Comparison of ENCODE assay signal across 8 mouse cellular contexts in the genomic region with DNA sequence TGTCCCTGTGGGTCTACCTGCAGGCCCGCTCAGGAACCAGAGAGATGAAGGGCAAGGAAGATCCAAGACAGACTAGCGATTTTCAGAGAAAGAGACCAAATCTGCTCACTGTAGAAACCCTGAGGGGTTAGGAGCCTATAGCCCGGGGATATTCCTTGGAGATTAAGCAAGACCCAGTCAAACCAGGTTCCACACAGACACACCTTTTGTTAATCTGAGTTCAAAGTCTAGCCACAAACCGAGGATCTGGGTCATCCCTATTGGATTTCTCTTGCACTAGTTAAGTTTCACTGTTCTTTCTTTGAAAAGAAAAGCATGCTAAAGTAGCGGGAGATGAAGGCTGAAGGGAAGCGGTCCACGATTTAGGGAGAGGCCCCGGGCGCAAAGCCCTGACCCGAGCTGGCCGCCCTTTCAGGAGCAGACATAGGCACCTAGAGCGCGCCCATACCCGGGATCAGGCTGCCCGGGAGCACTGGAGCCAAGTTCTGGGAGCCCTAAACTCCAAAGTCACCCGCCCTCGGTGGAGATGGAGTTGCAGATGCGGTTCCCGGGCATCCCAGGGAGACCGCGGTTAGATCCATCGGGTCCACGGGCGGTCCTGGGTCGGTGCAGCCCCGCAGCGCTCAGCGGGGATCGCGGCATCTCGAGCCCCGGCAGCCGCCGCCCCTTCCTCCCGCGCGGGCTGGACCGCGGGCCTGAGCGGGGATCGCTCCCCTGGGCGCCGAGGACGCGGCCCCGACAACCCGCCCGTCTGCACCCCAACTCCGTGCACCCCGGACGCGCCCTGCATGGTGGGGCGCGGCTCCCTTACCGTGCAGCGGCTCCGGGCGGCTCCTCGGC. TPM values are rescaled to one million over a fixed set of nuclear protein-coding genes. Genes with fewer than 3 reads are reported as not detected.
A peak's percentile ranks its signal among the peaks of the same experiment; 100 is the strongest.
DNase-seq lines count a peak whose midpoint lies in the region; ATAC-seq and TF ChIP-seq lines count a peak whose summit lies in the region.

No protein-coding gene starts in this region.

- peak overlapping the region; percentile 84 for H3K9ac ChIP-seq in midbrain, embryonic 13.5 days (replicated peaks)

- H3K27me3 ChIP-seq in heart, embryonic 10.5 days (ENCODE audit: insufficient read depth, poor library complexity, severe bottlenecking): no peaks in the 10 kb centered on the region
- peaks cover 3% of the 10 kb centered on the region for H3K27me3 ChIP-seq in midbrain, embryonic 13.5 days

- peak; percentile 12 for DNase-seq in right cerebral cortex, postnatal 4 days
- DNase-seq in right cerebral cortex, postnatal 36 days (ENCODE audit: low spot score in 2 of 2): no peak
- no peak for DNase-seq in heart, embryonic 10.5 days (ENCODE audit: low spot score)
- DNase-seq in kidney, postnatal 4 days: peak; percentile 60 to 70
- DNase-seq in layer of hippocampus, adult 9-11 months: no peak
- no peak for DNase-seq in cerebellum, adult 11 months

- H3K9me3 ChIP-seq in heart, embryonic 10.5 days: no peaks in the 10 kb centered on the region
- no peaks in the 10 kb centered on the region for H3K9me3 ChIP-seq in midbrain, embryonic 13.5 days

- peak overlapping the region; percentile 44 for H3K4me3 ChIP-seq in cortical plate, adult 2 months (ENCODE audit: insufficient read depth, low read length)
- peak overlapping the region; percentile 78 for H3K4me3 ChIP-seq in heart, embryonic 10.5 days
- peak overlapping the region; percentile 76 for H3K4me3 ChIP-seq in midbrain, embryonic 13.5 days (replicated peaks)

- H3K36me3 ChIP-seq in heart, embryonic 10.5 days: 0 out of 2 replicates have a peak, but pooled peaks cover 2% of the 10 kb centered on the region
- H3K36me3 ChIP-seq in midbrain, embryonic 13.5 days: no peaks in the 10 kb centered on the region

- H3K4me1 ChIP-seq in cortical plate, adult 2 months (ENCODE audit: control insufficient read depth, insufficient read depth, low read length): 0 out of 2 replicates have a peak, but pooled peaks cover 3% of the 10 kb centered on the region
- peaks cover 15% of the 10 kb centered on the region; the same call in 1 of the 2 replicates for H3K4me1 ChIP-seq in heart, embryonic 10.5 days
- H3K4me1 ChIP-seq in midbrain, embryonic 13.5 days (replicated peaks): peaks cover 17% of the 10 kb centered on the region

- ATAC-seq in midbrain, embryonic 13.5 days: peak; percentile 77

- H3K27ac ChIP-seq in cortical plate, adult 2 months (ENCODE audit: insufficient read depth, low read length): peak overlapping the region; percentile 28
- H3K27ac ChIP-seq in heart, embryonic 10.5 days: peak overlapping the region; percentile 95
- no peak overlapping the region for H3K27ac ChIP-seq in midbrain, embryonic 13.5 days

- 2% methylated on average over 59 of the region's 59 CpGs for WGBS in heart, embryonic 10.5 days
- WGBS in midbrain, embryonic 13.5 days: 2% methylated on average over 56 of the region's 59 CpGs

- TF ChIP-seq POLR2A in cortical plate, adult 2 months (IDR thresholded peaks at IDR 0.05; ENCODE audit: extremely low read depth, insufficient read depth, low read length): no peak

- TF ChIP-seq CTCF in cortical plate, adult 2 months (IDR thresholded peaks at IDR 0.05; ENCODE audit: extremely low read depth, insufficient read depth, low read length): no peak

- peak overlapping the region; percentile 95 for H3K4me2 ChIP-seq in midbrain, embryonic 13.5 days (replicated peaks)

RNA-seq across cellular contexts. Expression of a gene that starts 0.8 kb away (rescaled TPM):
- polyA plus RNA-seq in cortical plate, adult 2 months (2012; rRNA removed): 5.4 and 7.4 TPM in 2 replicates
- polyA plus RNA-seq in heart, embryonic 10.5 days (2016; fragmentation: Nextera tagmentation; extraction: Ambion mirVana): 6.8 and 7.8 TPM in 2 replicates
- 2.0 and 2.5 TPM in 2 replicates for polyA plus RNA-seq in midbrain, embryonic 13.5 days (2015; fragmentation: Nextera tagmentation; extraction: Ambion mirVana)

RNA-seq across cellular contexts. Expression of a gene that starts 51.4 kb away (rescaled TPM):
- 0.13 and 0.23 TPM in 2 replicates for polyA plus RNA-seq in cortical plate, adult 2 months (2012; rRNA removed)
- polyA plus RNA-seq in heart, embryonic 10.5 days (2016; fragmentation: Nextera tagmentation; extraction: Ambion mirVana): 0.16 and 0.45 TPM in 2 replicates
- 0.12 TPM in 2 replicates for polyA plus RNA-seq in midbrain, embryonic 13.5 days (2015; fragmentation: Nextera tagmentation; extraction: Ambion mirVana)

Comparison
In these comparisons a context has a peak if more than half of its experiments do, and no peak if none do; other contexts are left out.
1. DNase-seq: peak in right cerebral cortex, postnatal 4 days (single experiment) and kidney, postnatal 4 days (2 of 2); none in right cerebral cortex, postnatal 36 days (0 of 2), heart, embryonic 10.5 days (single experiment), layer of hippocampus, adult 9-11 months (single experiment) and cerebellum, adult 11 months (single experiment).
2. Peak in every context shown above with its lines, with median percentiles within 50 percentile points of each other: H3K4me3 ChIP-seq.